Mouse (Mus musculus): Measurements from ENCODE around the gene Inafm2. TPM values are rescaled to one million over a fixed set of nuclear protein-coding genes. Genes with fewer than 3 reads are reported as not detected.

Inafm2 gene
- polyA plus RNA-seq, 1 experiment from 2014 or later = 22.9 TPM

DNA sequence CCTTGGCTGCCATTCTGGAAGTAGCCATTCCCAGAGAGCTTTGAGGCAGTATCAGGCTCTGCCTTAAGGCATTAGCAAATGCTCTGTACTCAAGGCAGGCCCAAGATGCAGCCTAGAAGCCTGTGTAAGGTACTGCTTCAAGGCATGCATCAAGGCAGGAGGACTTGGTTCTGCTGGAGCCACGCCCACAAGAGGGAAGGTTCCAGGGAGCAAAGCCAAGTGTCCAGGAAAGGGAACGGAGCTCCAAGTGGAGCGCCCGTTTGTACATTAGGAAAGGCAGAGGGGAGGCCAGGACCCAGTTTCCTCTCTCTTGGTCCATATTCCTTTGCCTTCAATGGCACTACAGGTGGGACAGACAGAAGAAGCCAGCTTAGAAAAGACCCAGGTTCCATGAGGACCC, 37.1 kb upstream of the Inafm2 start:
- Histone ChIP-seq H3K36me3 (no peaks in the 10 kb centered on the region), H3K27me3 (ENCODE audit: insufficient read depth, poor library complexity, severe bottlenecking) (peaks cover 100% of the 10 kb centered on the region), H3K4me1 (replicated peaks) (peaks cover 52% of the 10 kb centered on the region), H3K27ac (no peak overlapping the region), H3K9me3 (no peaks in the 10 kb centered on the region), H3K4me3 (no peak overlapping the region)
- 76% methylated on average over 4 of the region's 4 CpGs for WGBS
- no peak for DNase-seq (ENCODE audit: low spot score)

DNA sequence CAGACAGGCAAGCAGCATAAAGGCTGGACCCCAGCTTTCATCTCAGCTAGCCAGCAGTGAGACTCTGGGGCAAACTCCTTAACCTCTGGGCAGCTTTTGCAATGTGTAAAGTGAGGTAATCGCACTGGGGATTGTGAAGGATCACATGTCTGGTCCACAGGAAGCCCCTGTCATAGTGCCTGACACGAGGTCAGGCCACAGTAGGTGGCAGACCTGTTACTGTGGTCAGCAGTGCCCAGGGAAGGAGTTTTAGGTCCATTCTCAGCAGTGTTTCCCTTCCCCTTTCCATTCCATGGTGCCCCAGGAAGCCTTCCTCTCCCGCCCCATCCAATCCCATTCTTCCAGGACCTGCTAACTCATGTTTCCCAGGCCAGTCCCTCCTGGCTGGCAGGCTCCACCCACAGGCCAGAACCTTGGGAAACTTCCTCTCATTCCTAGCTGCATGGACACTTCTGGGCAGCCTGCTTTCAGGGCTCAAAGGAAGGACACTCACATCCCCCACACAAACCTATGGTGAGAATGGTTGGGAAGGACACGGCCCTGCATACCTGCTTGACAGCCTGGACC, 35.8 kb upstream of the Inafm2 start:
- 31% methylated on average over 4 of the region's 4 CpGs for whole genome bisulfite sequencing

DNA sequence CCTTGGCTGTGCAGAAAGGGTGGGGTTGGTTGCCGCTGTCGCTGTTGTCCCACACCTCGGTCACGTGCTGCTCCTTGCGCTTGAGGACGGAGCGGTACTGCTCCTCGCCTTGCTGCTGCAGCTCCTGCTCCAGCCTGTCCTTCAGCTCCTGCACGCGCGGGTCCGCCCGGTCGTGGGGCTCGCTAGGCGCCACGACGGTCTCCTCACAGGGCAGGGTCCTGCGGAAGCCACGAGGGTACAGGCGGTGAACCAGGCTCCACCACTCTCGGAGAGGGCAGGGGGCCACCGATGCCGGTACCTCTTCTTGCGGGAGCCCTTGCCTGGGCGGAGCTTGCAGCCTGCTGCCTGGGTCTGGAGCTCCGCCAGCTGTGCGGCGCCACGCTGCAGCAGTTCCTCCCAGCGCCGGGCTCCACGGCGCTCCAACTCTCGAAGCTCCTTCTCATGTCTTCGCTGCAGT, 34.5 kb upstream of the Inafm2 start:
- WGBS = under 1% methylated on average over 36 of the region's 36 CpGs
- Histone ChIP-seq H3K27ac (peak overlapping the region; percentile 67), H3K27me3 (ENCODE audit: insufficient read depth, poor library complexity, severe bottlenecking) (peaks cover 98% of the 10 kb centered on the region), H3K4me1 (replicated peaks) (peaks cover 50% of the 10 kb centered on the region), H3K36me3 (no peaks in the 10 kb centered on the region), H3K9me3 (no peaks in the 10 kb centered on the region), H3K4me3 (peak overlapping the region; percentile 58)
- peak; percentile 71 for DNase-seq (ENCODE audit: low spot score)

More for the DNA sequence above, 35.8 kb upstream of the Inafm2 start:
- no peak for DNase-seq (ENCODE audit: low spot score)
- H3K27ac ChIP-seq = no peak overlapping the region
- no peak overlapping the region for H3K4me3 ChIP-seq
- peaks cover 52% of the 10 kb centered on the region for H3K4me1 ChIP-seq (replicated peaks)
- H3K36me3 ChIP-seq = no peaks in the 10 kb centered on the region
- no peaks in the 10 kb centered on the region for H3K9me3 ChIP-seq
- H3K27me3 ChIP-seq (ENCODE audit: insufficient read depth, poor library complexity, severe bottlenecking) = peaks cover 99% of the 10 kb centered on the region

DNA sequence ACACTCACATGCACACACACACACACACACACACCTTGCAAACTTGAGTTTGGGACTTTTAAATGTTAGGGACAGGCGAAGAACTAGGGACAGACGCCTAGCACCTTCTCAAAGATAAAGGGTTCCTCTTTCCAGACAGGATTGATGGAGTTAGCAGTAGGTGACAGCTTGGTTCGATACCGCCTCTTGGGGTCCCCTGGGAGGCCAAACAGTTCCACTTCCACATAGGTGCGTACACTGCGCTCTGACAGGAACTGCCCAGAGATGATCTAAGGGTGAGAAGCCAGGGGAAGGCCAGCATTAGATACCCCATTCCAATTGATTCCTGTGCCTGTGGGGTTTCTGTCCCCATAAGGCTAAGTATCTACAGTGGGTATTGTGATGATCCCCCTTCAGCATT, 31.9 kb upstream of the Inafm2 start:
- H3K27me3 ChIP-seq (ENCODE audit: insufficient read depth, poor library complexity, severe bottlenecking) = peaks cover 94% of the 10 kb centered on the region
- H3K4me1 ChIP-seq (replicated peaks) = peaks cover 43% of the 10 kb centered on the region
- WGBS = 90% methylated on average over 6 of the region's 6 CpGs
- no peak for DNase-seq (ENCODE audit: low spot score)
- H3K36me3 ChIP-seq = no peaks in the 10 kb centered on the region
- no peak overlapping the region for H3K27ac ChIP-seq
- H3K4me3 ChIP-seq = no peak overlapping the region
- H3K9me3 ChIP-seq = no peaks in the 10 kb centered on the region

DNA sequence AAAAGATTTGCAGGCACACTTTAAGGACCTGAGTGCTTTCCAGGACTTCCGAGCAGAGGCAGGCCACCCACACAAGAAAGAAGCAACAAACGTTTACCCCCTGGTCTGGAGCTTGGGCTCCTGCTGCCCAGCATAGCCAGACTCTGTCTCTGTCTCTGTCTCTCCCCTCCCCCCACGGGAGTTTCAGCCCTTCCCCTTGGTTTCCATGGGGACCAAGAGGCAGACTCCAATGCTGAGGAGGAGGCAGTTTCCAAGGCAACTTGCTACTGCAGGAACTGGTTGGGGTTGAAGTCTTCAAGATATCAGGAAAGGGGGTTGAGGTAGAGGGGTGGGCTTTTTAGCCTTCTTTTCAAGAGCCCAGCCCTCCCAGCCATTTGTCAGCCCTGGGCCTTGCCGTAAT, 31.3 kb upstream of the Inafm2 start:
- no peak overlapping the region for H3K27ac ChIP-seq
- 35% methylated on average over 4 of the region's 4 CpGs for WGBS
- peak; percentile 42 for DNase-seq (ENCODE audit: low spot score)
- H3K4me1 ChIP-seq (replicated peaks) = peaks cover 43% of the 10 kb centered on the region
- no peak overlapping the region for H3K4me3 ChIP-seq
- H3K36me3 ChIP-seq = no peaks in the 10 kb centered on the region
- H3K27me3 ChIP-seq (ENCODE audit: insufficient read depth, poor library complexity, severe bottlenecking) = peaks cover 92% of the 10 kb centered on the region
- H3K9me3 ChIP-seq = no peaks in the 10 kb centered on the region

DNA sequence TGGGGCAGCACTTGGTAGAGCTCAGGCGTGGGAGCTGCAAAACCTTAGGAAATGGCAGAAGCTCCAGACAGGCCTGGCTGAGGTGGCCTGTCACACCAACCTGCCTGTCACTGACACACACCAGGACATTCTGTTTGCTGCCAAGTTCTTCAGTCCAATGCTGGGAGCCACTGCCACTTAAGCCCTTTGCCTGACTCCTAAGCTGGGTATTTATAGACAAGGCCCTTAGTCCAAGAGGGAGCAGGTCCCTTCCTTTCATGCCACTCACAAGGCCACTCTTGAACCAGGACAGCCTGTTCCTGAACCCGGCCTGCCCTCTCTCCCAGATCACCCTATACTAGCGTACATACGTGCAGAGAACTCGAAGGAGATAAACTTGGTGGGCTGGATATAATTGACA, 28.9 kb upstream of the Inafm2 start:
- H3K27me3 ChIP-seq (ENCODE audit: insufficient read depth, poor library complexity, severe bottlenecking) = peaks cover 74% of the 10 kb centered on the region
- WGBS = 86% methylated on average over 5 of the region's 5 CpGs

DNA sequence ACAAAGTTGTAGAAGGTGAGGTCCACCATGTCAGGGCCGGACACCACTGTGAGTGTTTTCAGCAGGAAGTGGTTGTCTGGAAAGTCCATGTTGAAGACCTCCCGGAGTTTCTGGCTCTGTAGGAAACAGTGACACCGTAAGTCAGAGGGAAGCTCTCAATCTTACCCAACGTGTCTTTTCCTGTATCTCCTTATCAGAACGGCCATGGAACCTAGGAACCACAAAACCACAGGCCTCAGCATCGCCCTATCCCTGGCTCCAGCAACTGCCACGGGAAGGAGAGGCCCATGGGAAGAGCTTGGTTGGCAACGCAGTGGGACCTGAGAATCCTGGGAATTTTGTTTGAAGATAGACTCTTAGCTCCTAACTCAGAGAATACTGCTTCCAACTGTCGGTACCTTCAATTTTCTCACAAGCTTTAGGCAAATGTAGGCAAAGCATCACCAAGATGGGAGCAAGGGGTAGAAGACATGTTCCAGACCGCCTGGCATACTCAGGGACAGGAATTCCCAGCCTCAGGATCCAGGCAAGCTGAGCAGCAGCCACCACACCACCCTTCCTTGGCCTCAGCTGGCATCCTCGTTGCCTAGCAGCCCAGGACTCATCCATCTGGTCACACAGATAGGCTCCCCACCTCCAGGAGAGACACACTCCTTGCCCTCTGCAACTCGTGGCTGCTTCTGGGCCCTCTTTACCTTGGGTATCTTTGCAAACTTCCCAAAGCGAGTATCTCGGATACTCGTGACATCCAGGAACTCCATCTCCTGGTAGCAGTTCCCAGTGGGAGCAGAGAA, 21.7 kb upstream of the Inafm2 start:
- Histone ChIP-seq H3K27ac (no peak overlapping the region), H3K36me3 (no peaks in the 10 kb centered on the region), H3K27me3 (ENCODE audit: insufficient read depth, poor library complexity, severe bottlenecking) (peaks cover 59% of the 10 kb centered on the region), H3K4me3 (no peak overlapping the region), H3K4me1 (replicated peaks) (peaks cover 11% of the 10 kb centered on the region), H3K9me3 (no peaks in the 10 kb centered on the region)
- no peak for DNase-seq (ENCODE audit: low spot score)
- WGBS = 82% methylated on average over 15 of the region's 15 CpGs

More for the DNA sequence above, 28.9 kb upstream of the Inafm2 start:
- no peaks in the 10 kb centered on the region for H3K36me3 ChIP-seq
- no peak overlapping the region for H3K27ac ChIP-seq
- no peaks in the 10 kb centered on the region for H3K9me3 ChIP-seq
- no peak overlapping the region for H3K4me3 ChIP-seq
- no peak for DNase-seq (ENCODE audit: low spot score)
- peaks cover 20% of the 10 kb centered on the region for H3K4me1 ChIP-seq (replicated peaks)

DNA sequence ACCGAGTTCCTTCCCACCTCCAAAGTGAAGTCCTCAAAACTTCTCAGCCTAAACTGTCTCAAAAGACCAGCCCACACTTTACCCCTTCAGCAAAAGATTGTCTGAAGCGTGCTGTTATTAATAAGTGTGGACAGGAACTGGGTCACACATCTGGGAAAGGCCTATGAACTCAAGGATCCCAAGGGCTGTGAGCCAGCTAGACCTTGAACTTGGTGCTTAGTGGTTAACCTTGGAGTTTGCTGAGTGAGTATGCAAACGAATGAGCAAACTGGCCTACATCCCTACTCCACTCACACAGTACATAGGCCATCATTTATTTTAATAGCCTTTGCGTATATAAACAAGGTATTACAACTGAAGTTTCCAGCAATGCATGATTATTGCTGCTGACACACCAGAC, 20.0 kb upstream of the Inafm2 start:
- Histone ChIP-seq H3K4me3 (no peak overlapping the region), H3K9me3 (no peaks in the 10 kb centered on the region), H3K4me1 (replicated peaks) (peaks cover 18% of the 10 kb centered on the region), H3K27ac (no peak overlapping the region), H3K27me3 (ENCODE audit: insufficient read depth, poor library complexity, severe bottlenecking) (peaks cover 66% of the 10 kb centered on the region), H3K36me3 (no peaks in the 10 kb centered on the region)
- no peak for DNase-seq (ENCODE audit: low spot score)
- 86% methylated on average over 4 of the region's 4 CpGs for WGBS

DNA sequence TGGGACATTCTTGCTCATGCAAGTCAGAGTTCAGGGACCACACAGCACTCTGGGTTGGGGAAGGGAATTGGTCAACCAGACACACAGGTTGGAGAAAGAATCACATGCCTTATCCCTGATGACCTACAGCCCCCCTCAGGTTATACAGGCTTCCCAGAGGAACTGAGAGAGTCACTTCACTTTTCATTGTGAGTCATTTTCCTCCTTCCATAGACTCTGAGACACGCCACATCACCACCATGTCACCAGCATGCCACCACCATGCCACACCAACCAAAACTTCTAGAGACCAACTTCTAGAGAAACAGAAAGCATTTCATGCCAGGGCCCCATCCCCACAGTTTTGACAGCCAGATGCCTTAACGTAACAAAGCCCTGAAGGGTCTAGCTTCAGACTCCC, 18.7 kb upstream of the Inafm2 start:
- Histone ChIP-seq H3K4me3 (no peak overlapping the region), H3K27me3 (ENCODE audit: insufficient read depth, poor library complexity, severe bottlenecking) (peaks cover 76% of the 10 kb centered on the region), H3K36me3 (no peaks in the 10 kb centered on the region), H3K4me1 (replicated peaks) (peaks cover 20% of the 10 kb centered on the region), H3K9me3 (no peaks in the 10 kb centered on the region), H3K27ac (no peak overlapping the region)
- DNase-seq (ENCODE audit: low spot score) = no peak
- 79% methylated on average over 2 of the region's 2 CpGs for WGBS

DNA sequence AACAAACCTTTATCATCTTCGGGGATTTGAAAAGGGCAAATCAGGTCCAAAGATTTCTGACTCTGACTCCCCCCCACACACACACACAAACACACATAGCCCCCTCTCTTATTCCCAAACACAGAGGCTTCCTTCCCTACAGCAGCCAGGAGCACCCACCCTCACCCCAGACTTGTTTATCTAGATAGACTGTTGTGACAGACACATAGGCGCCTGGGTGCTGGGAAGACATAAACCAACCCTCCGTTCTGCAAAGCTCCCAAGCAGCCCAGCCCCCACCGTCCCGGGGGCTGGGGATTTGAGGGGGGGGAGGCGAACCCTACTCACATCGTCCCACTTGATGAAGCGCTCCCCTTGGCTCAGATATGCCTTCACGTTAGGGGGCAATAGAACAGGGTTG, 17.6 kb upstream of the Inafm2 start:
- Histone ChIP-seq H3K27me3 (ENCODE audit: insufficient read depth, poor library complexity, severe bottlenecking) (peaks cover 73% of the 10 kb centered on the region), H3K4me3 (no peak overlapping the region), H3K27ac (peak overlapping the region; percentile 20; the same call in 1 of the 2 replicates), H3K9me3 (no peaks in the 10 kb centered on the region), H3K36me3 (no peaks in the 10 kb centered on the region), H3K4me1 (replicated peaks) (peaks cover 20% of the 10 kb centered on the region)
- WGBS = 26% methylated on average over 9 of the region's 9 CpGs
- no peak for DNase-seq (ENCODE audit: low spot score)

DNA sequence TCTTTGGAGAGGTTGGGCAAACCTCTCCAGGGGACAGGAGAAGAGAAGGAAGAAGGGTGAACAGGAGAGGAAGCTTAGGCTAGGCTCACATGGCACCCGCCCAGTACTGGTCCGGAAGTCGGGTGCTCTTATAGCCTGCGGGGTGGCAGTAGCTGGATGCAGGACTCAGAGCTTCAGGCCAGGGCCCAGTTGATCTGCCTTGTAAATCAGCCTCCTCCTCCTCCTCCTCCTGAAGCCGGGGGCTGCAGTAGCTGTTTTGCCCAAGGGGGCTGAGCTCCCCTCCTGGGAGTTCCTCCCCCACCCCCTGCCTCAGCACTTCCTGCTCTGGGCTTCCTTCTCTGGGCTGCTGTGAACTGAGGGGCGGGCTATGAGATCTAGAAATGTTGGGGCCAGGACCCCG, 17.2 kb upstream of the Inafm2 start, which contains the start of gene Plcb2:
Gene Plcb2, minus strand, starts transcription at position 102 of the 400 bp plus-strand sequence.
- H3K9me3 ChIP-seq = no peaks in the 10 kb centered on the region
- H3K4me3 ChIP-seq = no peak within 1 kb of the TSS
- H3K4me1 ChIP-seq (replicated peaks) = peaks cover 20% of the 10 kb centered on the region
- no peaks in the 10 kb centered on the region for H3K36me3 ChIP-seq
- WGBS = 21% methylated on average over 7 of the region's 7 CpGs
- DNase-seq (ENCODE audit: low spot score) = no peak
- H3K27ac ChIP-seq = peak within 1 kb of the TSS; percentile 20; the same call in 1 of the 2 replicates
- peaks cover 76% of the 10 kb centered on the region for H3K27me3 ChIP-seq (ENCODE audit: insufficient read depth, poor library complexity, severe bottlenecking)

DNA sequence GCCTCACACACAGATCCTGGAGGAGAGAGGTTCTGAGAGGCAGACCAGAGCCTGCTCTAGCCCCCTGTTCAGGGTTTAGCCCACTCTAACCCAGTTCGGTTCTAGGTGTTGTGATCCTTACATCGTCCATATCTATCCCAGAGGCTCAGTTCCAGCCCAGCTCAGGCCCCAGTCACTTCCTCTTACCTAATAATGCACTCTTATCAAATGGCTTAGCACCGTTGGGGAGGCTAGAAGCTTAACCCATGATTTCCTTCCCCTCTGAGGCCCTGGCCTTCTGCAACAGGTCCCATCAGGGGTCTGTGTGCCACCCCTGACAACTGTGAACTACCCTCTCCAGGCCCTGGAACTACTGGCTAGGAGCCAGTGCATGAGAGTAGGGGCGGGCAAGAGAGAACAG, 16.4 kb upstream of the Inafm2 start:
- WGBS = 46% methylated on average over 4 of the region's 4 CpGs
- H3K36me3 ChIP-seq = no peaks in the 10 kb centered on the region
- no peak overlapping the region for H3K4me3 ChIP-seq
- H3K4me1 ChIP-seq (replicated peaks) = peaks cover 20% of the 10 kb centered on the region
- H3K27ac ChIP-seq = no peak overlapping the region
- H3K9me3 ChIP-seq = no peaks in the 10 kb centered on the region
- H3K27me3 ChIP-seq (ENCODE audit: insufficient read depth, poor library complexity, severe bottlenecking) = peaks cover 78% of the 10 kb centered on the region
- no peak for DNase-seq (ENCODE audit: low spot score)

DNA sequence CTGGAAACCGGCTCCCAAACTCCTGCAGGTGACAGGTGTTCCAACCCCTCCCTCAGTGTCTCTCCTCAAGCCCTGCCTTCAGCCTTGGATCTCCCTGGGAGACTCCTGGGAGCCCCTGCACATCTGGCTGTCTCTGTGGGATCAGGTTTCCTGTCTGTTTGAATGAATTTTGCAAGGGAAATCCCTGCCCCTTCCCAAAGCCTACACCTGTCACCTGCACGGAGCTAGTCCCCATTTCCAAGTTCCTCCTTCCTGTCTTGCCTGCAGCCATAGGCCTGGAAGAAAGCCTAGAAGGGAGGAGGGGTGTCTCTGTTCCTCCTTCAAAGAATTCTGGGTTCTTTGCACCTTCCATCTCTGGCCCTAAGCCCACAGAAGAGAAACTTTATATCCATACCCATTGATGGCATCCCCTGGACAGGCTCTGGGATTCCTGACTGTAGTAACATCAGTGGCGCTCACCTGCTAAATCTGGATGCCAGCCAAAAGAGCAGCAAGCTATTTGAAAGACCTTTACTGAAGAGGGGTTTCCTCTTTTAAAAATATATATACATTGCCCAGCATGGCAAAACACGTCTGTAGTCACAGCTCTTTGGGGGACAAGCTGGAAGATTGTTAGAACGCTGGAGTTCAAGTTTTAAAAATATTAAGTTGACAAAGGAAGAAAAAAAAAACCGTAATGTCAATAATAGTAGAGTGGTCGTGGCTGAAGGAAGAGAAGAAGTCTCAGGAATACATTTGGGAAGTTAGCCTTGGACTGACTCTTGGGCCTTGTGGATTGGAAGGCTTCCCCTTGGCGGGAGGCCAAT, 15.5 kb upstream of the Inafm2 start:
- Histone ChIP-seq H3K9me3 (no peaks in the 10 kb centered on the region), H3K4me1 (replicated peaks) (peaks cover 20% of the 10 kb centered on the region), H3K4me3 (no peak overlapping the region), H3K36me3 (no peaks in the 10 kb centered on the region), H3K27me3 (ENCODE audit: insufficient read depth, poor library complexity, severe bottlenecking) (peaks cover 82% of the 10 kb centered on the region), H3K27ac (no peak overlapping the region)
- DNase-seq (ENCODE audit: low spot score) = no peak
- 29% methylated on average over 8 of the region's 8 CpGs for WGBS

Measured in hindbrain, embryonic 10.5 days (tissue).